Mouse (Mus musculus): ENCODE results near the gene Kdm1b. TPM values are rescaled to one million over a fixed set of nuclear protein-coding genes. Genes with fewer than 3 reads are reported as not detected.

The Kdm1b gene
- total and polyA plus RNA-seq, 3 experiments = 9.6 to 12.6 TPM; not detected in 1

GRCm38 (mm10) chr13:47105711-47106579 is 62.6 kb downstream of the Kdm1b start, which contains the start of gene Dek:
Gene Dek (minus strand): TSS chr13:47106201.
- peaks cover 38% of the 10 kb centered on the region for H3K79me2 ChIP-seq (ENCODE audit: control insufficient read depth, insufficient read depth, low read length, poor library complexity)
- H3K27ac ChIP-seq (ENCODE audit: control insufficient read depth, low read depth, low read length) = peak within 1 kb of the TSS; percentile 75
- peak within 1 kb of the TSS; percentile 98 for H3K9ac ChIP-seq (ENCODE audit: control insufficient read depth, low read depth, low read length, poor library complexity, severe bottlenecking)
- peak within 1 kb of the TSS; percentile 83 to 97 for H3K4me3 ChIP-seq (ENCODE audit: control insufficient read depth in 1 of 2, insufficient read depth in 1 of 2, low read depth in 2 of 2, low read length in 2 of 2)
- no peaks in the 10 kb centered on the region for H3K9me3 ChIP-seq (replicated peaks; ENCODE audit: insufficient read depth, low read length)
- H3K4me1 ChIP-seq (ENCODE audit: control insufficient read depth in 1 of 2, insufficient read depth in 2 of 2, low read length in 2 of 2) = peaks cover 5 to 14% of the 10 kb centered on the region in 2 experiments
- peak; percentile 85 for DNase-seq (ENCODE audit: low read depth, low spot score)
- TF ChIP-seq NELFE (IDR thresholded peaks at IDR 0.05; ENCODE audit: low read depth, low read length) (peak; percentile 53), HCFC1 (IDR thresholded peaks at IDR 0.05; ENCODE audit: low read depth, low read length) (peak; percentile 63; the same call in 1 of the 2 replicates), CHD2 (IDR thresholded peaks at IDR 0.05; ENCODE audit: low read length) (no peak), UBTF (IDR thresholded peaks at IDR 0.05; ENCODE audit: borderline replicate concordance, insufficient read depth, low read depth, low read length) (peak; percentile 73; the same call in 1 of the 2 replicates), POLR2AphosphoS2 (IDR thresholded peaks at IDR 0.05; ENCODE audit: low read length) (0 out of 2 replicates have a peak, but pooled peaks have one; percentile 43), POLR2A (IDR thresholded peaks at IDR 0.05; ENCODE audit: control insufficient read depth in 1 of 2, insufficient read depth in 1 of 2, low read depth in 1 of 2, low read length in 2 of 2, poor library complexity in 1 of 2) (peak; percentile 62 to 78; a peak in 3 of 4 replicates), E2F4 (IDR thresholded peaks at IDR 0.05; ENCODE audit: borderline replicate concordance, low read depth, low read length) (peak; percentile 93; the same call in 1 of the 2 replicates), TAL1 (IDR thresholded peaks at IDR 0.05; ENCODE audit: low read length) (no peak), GATA1 (IDR thresholded peaks at IDR 0.05; ENCODE audit: low read depth, low read length) (no peak), TBP (IDR thresholded peaks at IDR 0.05; ENCODE audit: low read depth, low read length) (0 out of 2 replicates have a peak, but pooled peaks have one; percentile 11), MXI1 (IDR thresholded peaks at IDR 0.05; ENCODE audit: low read depth, low read length) (peak; percentile 37; the same call in 1 of the 2 replicates), TCF12 (IDR thresholded peaks at IDR 0.05; ENCODE audit: low read depth, low read length) (no peak), ZMIZ1 (IDR thresholded peaks at IDR 0.05; ENCODE audit: low read depth, low read length) (no peak), BHLHE40 (IDR thresholded peaks at IDR 0.05; ENCODE audit: borderline replicate concordance, low read depth, low read length) (no peak), CTCF (IDR thresholded peaks at IDR 0.05 in 2 of 3, conservative IDR thresholded peaks at IDR 0.05 in 1 of 3; ENCODE audit: control insufficient read depth in 1 of 3, insufficient read depth in 1 of 3, low read depth in 2 of 3, low read length in 3 of 3, poor library complexity in 1 of 3, severe bottlenecking in 1 of 3) (peak in 2 of 3 experiments; percentile 27 to 41; a peak in 3 of 6 replicates)
- peaks cover 19 to 24% of the 10 kb centered on the region in 2 experiments for H3K36me3 ChIP-seq (ENCODE audit: control insufficient read depth in 1 of 2, insufficient read depth in 2 of 2, low read length in 2 of 2)
- H3K27me3 ChIP-seq (ENCODE audit: control insufficient read depth in 1 of 2, insufficient read depth in 2 of 2, low read length in 2 of 2) = no peaks in the 10 kb centered on the region

- TF ChIP-seq CHD2 (IDR thresholded peaks at IDR 0.05; ENCODE audit: low read length) (no peak), TBP (IDR thresholded peaks at IDR 0.05; ENCODE audit: low read depth, low read length) (no peak), ZMIZ1 (IDR thresholded peaks at IDR 0.05; ENCODE audit: low read depth, low read length) (no peak), NRF1 (IDR thresholded peaks at IDR 0.05; ENCODE audit: insufficient read depth, low read depth, low read length, poor library complexity, severe bottlenecking) (no peak), HCFC1 (IDR thresholded peaks at IDR 0.05; ENCODE audit: low read depth, low read length) (no peak), ZNF384 (IDR thresholded peaks at IDR 0.05; ENCODE audit: low read depth, low read length) (no peak), MXI1 (IDR thresholded peaks at IDR 0.05; ENCODE audit: low read depth, low read length) (no peak), GABPA (IDR thresholded peaks at IDR 0.05; ENCODE audit: low read depth, low read length) (no peak), MAX (IDR thresholded peaks at IDR 0.05; ENCODE audit: low read length) (no peak), ZC3H11A (IDR thresholded peaks at IDR 0.05; ENCODE audit: low read depth, low read length) (no peak), MYC (IDR thresholded peaks at IDR 0.05; ENCODE audit: low read depth, low read length) (no peak), SIN3A (IDR thresholded peaks at IDR 0.05; ENCODE audit: low read length) (no peak), ETS1 (IDR thresholded peaks at IDR 0.05; ENCODE audit: low read depth, low read length) (no peak), GATA1 (IDR thresholded peaks at IDR 0.05; ENCODE audit: low read depth, low read length) (no peak), SMC3 (IDR thresholded peaks at IDR 0.05; ENCODE audit: low read depth, low read length) (no peak)
- peak; percentile 73 for DNase-seq (ENCODE audit: low read depth, low spot score)
- Histone ChIP-seq H3K36me3 (ENCODE audit: control insufficient read depth in 1 of 2, insufficient read depth in 2 of 2, low read length in 2 of 2) (peaks cover 16 to 30% of the 10 kb centered on the region in 2 experiments), H3K79me2 (ENCODE audit: control insufficient read depth, insufficient read depth, low read length, poor library complexity) (peaks cover 38% of the 10 kb centered on the region), H3K4me3 (ENCODE audit: control insufficient read depth in 1 of 2, insufficient read depth in 1 of 2, low read depth in 2 of 2, low read length in 2 of 2) (peak overlapping the region; percentile 75 to 89), H3K9me3 (replicated peaks; ENCODE audit: insufficient read depth, low read length) (no peaks in the 10 kb centered on the region), H3K27me3 (ENCODE audit: control insufficient read depth in 1 of 2, insufficient read depth in 2 of 2, low read length in 2 of 2) (no peaks in the 10 kb centered on the region), H3K4me1 (ENCODE audit: control insufficient read depth in 1 of 2, insufficient read depth in 2 of 2, low read length in 2 of 2) (peaks cover 7 to 15% of the 10 kb centered on the region in 2 experiments), H3K27ac (ENCODE audit: control insufficient read depth, low read depth, low read length) (peak overlapping the region; percentile 63), H3K9ac (ENCODE audit: control insufficient read depth, low read depth, low read length, poor library complexity, severe bottlenecking) (peak overlapping the region; percentile 90)
Observed at GRCm38 (mm10) chr13:47106580-47106888, 63.2 kb downstream of the Kdm1b start.
